Mouse (Mus musculus) megakaryocyte progenitor cell, adult 5-6 weeks (primary cell): ENCODE data around the gene BC030870. TPM values are rescaled to one million over a fixed set of nuclear protein-coding genes. Genes with fewer than 3 reads are reported as not detected.

Experiments used
- ATAC-seq: replicated peaks from 2 replicates; pipeline ENCODE4 v1.8.0; 2016; ENCODE audit warnings: mild to moderate bottlenecking, moderate TSS enrichment, inconsistent platforms; ENCODE audit not compliant: poor library complexity
- total RNA-seq, 2 experiments: library from RNA; stranded (forward) in 1 of 2; stranded (reverse) in 1 of 2; fragments of 157-497, 149-512 nt in 1 of 2; fragments of 200-1000 nt in 1 of 2; gene quantifications; 2 replicates each; pipeline versions ENCODE4 v1.2.3 to v1.2.4; 2015 to 2017

Gene BC030870
- total RNA-seq, 2 experiments from 2014 or later: not detected

GRCm38 (mm10) chr8:65085680-65086079 lies 43.7 kb downstream of the BC030870 start:
- no peak for ATAC-seq

- ATAC-seq: no peak
Observed at GRCm38 (mm10) chr8:65080731-65081130, 48.6 kb downstream of the BC030870 start.

GRCm38 (mm10) chr8:65074733-65075132 lies 54.6 kb downstream of the BC030870 start, which contains the start of gene Gm10663:
Gene Gm10663 (plus strand): TSS chr8:65075033.
- ATAC-seq: no peak

- no peak for ATAC-seq
Observed at GRCm38 (mm10) chr8:65070996-65071395, 58.4 kb downstream of the BC030870 start.

GRCm38 (mm10) chr8:65068473-65068819 lies 60.9 kb downstream of the BC030870 start:
- no peak for ATAC-seq

- no peak for ATAC-seq
Observed at GRCm38 (mm10) chr8:65067694-65068472, 61.5 kb downstream of the BC030870 start.

- ATAC-seq: no peak
Observed at GRCm38 (mm10) chr8:65067031-65067430, 62.3 kb downstream of the BC030870 start.

- no peak for ATAC-seq
Observed at GRCm38 (mm10) chr8:65065622-65066021, 63.7 kb downstream of the BC030870 start.

GRCm38 (mm10) chr8:65064071-65064470 lies 65.3 kb downstream of the BC030870 start:
- ATAC-seq: no peak

- ATAC-seq: no peak
Observed at GRCm38 (mm10) chr8:65062195-65062594, 67.2 kb downstream of the BC030870 start.

GRCm38 (mm10) chr8:65056722-65057121 lies 72.6 kb downstream of the BC030870 start:
- ATAC-seq: no peak

- ATAC-seq: no peak
Observed at GRCm38 (mm10) chr8:65053968-65054367, 75.4 kb downstream of the BC030870 start.

GRCm38 (mm10) chr8:65053554-65053953 lies 75.8 kb downstream of the BC030870 start:
- no peak for ATAC-seq

GRCm38 (mm10) chr8:65047801-65048200 lies 81.6 kb downstream of the BC030870 start:
- ATAC-seq: no peak

- ATAC-seq: no peak
Observed at GRCm38 (mm10) chr8:65047193-65047592, 82.2 kb downstream of the BC030870 start.

- ATAC-seq: no peak
Observed at GRCm38 (mm10) chr8:65046565-65046964, 82.8 kb downstream of the BC030870 start.

GRCm38 (mm10) chr8:65037117-65037533 lies 92.2 kb downstream of the BC030870 start, which contains the start of gene Apela:
Gene Apela (minus strand): TSS chr8:65037336.
- ATAC-seq: no peak

Other genes with a start within 250 kb of the BC030870 start
- 30.9 and 32.4 TPM in 2 replicates for gene Tmem192, start 182.4 kb downstream of the BC030870 start, total RNA-seq (2015)
- 17.6 and 20.7 TPM in 2 replicates for gene Tmem192, start 182.4 kb downstream of the BC030870 start, total RNA-seq (2017)
- not detected in 2 replicates for gene Trim75, start 141.7 kb downstream of the BC030870 start, total RNA-seq (2015)
- not detected in 2 replicates for gene Trim75, start 141.7 kb downstream of the BC030870 start, total RNA-seq (2017)
- gene Trim61, start 111.0 kb downstream of the BC030870 start, total RNA-seq (2015): not detected in 2 replicates
- not detected in 2 replicates for gene Trim61, start 111.0 kb downstream of the BC030870 start, total RNA-seq (2017)
- gene Trim60, start 111.0 kb downstream of the BC030870 start, total RNA-seq (2015): not detected in 2 replicates
- gene Trim60, start 111.0 kb downstream of the BC030870 start, total RNA-seq (2017): not detected in 2 replicates
- not detected in 2 replicates for gene Apela, start 92.2 kb downstream of the BC030870 start, total RNA-seq (2015)
- not detected in 2 replicates for gene Apela, start 92.2 kb downstream of the BC030870 start, total RNA-seq (2017)
- gene Gm10663, start 54.5 kb downstream of the BC030870 start, total RNA-seq (2015): not detected in 2 replicates
- gene Gm10663, start 54.5 kb downstream of the BC030870 start, total RNA-seq (2017): not detected in 2 replicates